Mouse (Mus musculus) heart, embryonic 12.5 days (tissue): ENCODE results near the gene Rps6ka5. TPM values are rescaled to one million over a fixed set of nuclear protein-coding genes. Genes with fewer than 3 reads are reported as not detected.

Source experiments
- ATAC-seq: fragments of 200-750 bp; cut with Nextera tagmentation; 2 replicates; pipeline ENCODE4 v1.8.0; 2017; ENCODE audit warnings: moderate TSS enrichment, moderate library complexity; ENCODE audit not compliant: insufficient number of reproducible peaks, low FRiP score
- H3K27ac ChIP-seq: fragments of 300-500 bp; sonication (generic); 2 replicates; pipeline ENCODE4 v1.5.1; 2016; ENCODE audit warnings: mild to moderate bottlenecking, moderate library complexity; ENCODE audit not compliant: poor library complexity, severe bottlenecking
- H3K27me3 ChIP-seq: fragments of 300-500 bp; sonication (generic); replicated peaks from 2 replicates; pipeline ENCODE4 v1.6.1; 2016; ENCODE audit warnings: mild to moderate bottlenecking, moderate library complexity
- H3K36me3 ChIP-seq: fragments of 300-500 bp; sonication (generic); 2 replicates; pipeline ENCODE4 v1.6.1; 2016; ENCODE audit warnings: mild to moderate bottlenecking, moderate library complexity
- H3K4me1 ChIP-seq: fragments of 300-500 bp; sonication (generic); replicated peaks from 2 replicates; pipeline ENCODE4 v1.6.1; 2016; ENCODE audit warnings: mild to moderate bottlenecking
- H3K4me2 ChIP-seq: fragments of 300-500 bp; sonication (generic); 2 replicates; pipeline ENCODE4 v1.6.1; 2016; ENCODE audit warnings: mild to moderate bottlenecking, moderate library complexity
- H3K4me3 ChIP-seq: fragments of 300-500 bp; sonication (generic); 2 replicates; pipeline ENCODE4 v1.5.1; 2016; ENCODE audit warnings: mild to moderate bottlenecking
- H3K9ac ChIP-seq: fragments of 300-500 bp; sonication (generic); 2 replicates; pipeline ENCODE4 v1.6.1; 2016; ENCODE audit warnings: mild to moderate bottlenecking, moderate library complexity
- H3K9me3 ChIP-seq: fragments of 300-500 bp; sonication (generic); replicated peaks from 2 replicates; pipeline ENCODE4 v1.6.1; 2016; ENCODE audit warnings: mild to moderate bottlenecking, moderate library complexity
- whole genome bisulfite sequencing: fragments of 180-500 bp; shearing (Covaris S2); methylation state at CpG from one replicate; pipeline ENCODE4 v1.1.7; 2016; 5-methylcytosine and 5-hydroxymethylcytosine counted together
- polyA plus RNA-seq: library from polyadenylated mRNA; unstranded; fragments of >200 nt; fragmentation: Nextera tagmentation; extraction: Ambion mirVana; gene quantifications from 2 replicates; pipeline ENCODE4 v1.2.1, GENCODE M21; 2016

Rps6ka5 gene
- polyA plus RNA-seq, 1 experiment from 2014 or later, result 5.4 TPM

DNA sequence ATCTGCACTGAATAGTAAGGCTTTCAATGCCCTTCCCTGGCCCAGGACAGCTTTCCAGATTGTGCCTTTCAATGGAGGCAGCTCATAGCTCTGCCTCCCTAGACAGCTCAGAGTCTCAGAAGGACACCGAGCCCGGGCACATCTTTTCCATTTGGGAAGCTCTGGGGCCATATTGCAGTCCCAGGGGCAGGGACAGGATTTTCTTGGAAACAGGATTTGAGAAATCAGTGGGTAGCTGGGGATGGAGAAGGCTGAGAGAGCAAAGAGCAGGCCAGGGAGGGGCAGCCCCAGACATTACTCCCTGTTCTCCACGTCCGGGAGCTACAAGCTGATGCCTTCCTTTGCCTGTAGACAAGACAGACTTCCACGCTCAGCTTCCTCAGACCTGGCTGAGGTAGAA is 197.1 kb downstream of the Rps6ka5 start:
- no peak overlapping the region for H3K4me2 ChIP-seq
- no peaks in the 10 kb centered on the region for H3K9me3 ChIP-seq
- WGBS, result 76% methylated on average over 5 of the region's 5 CpGs
- H3K4me3 ChIP-seq, result no peak overlapping the region
- ATAC-seq, result no peak
- H3K27me3 ChIP-seq, result no peaks in the 10 kb centered on the region
- H3K4me1 ChIP-seq, result peaks cover 63% of the 10 kb centered on the region
- H3K36me3 ChIP-seq, result no peaks in the 10 kb centered on the region
- H3K27ac ChIP-seq, result peak overlapping the region; percentile 79
- no peak overlapping the region for H3K9ac ChIP-seq

DNA sequence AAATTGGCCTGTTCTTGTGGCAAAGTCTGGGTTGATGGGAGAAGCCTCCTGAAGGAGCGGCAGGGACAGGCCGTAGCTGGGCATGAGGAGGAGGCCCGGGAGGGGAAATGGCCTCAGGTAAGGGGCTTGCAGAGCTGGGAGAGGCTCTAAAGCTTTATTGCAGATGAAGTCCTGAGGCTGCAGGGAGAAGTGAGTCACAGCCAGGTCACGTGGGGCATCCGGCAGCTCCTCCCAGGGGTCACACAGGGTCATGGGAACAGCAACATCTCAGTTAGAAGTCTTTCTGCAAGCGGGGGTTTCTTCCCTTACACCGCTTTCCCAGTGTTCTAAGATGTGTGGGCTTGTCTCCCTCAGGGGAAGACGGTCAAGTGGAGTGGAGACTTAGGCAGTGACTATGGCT is 197.6 kb downstream of the Rps6ka5 start:
- peak overlapping the region; percentile 79 for H3K27ac ChIP-seq
- no peaks in the 10 kb centered on the region for H3K9me3 ChIP-seq
- no peaks in the 10 kb centered on the region for H3K36me3 ChIP-seq
- H3K4me3 ChIP-seq, result no peak overlapping the region
- H3K27me3 ChIP-seq, result no peaks in the 10 kb centered on the region
- no peak overlapping the region for H3K4me2 ChIP-seq
- 37% methylated on average over 8 of the region's 8 CpGs for WGBS
- peak; percentile 30 for ATAC-seq
- H3K9ac ChIP-seq, result 0 out of 2 replicates have a peak overlapping the region, but pooled peaks have one; percentile 6
- H3K4me1 ChIP-seq, result peaks cover 58% of the 10 kb centered on the region

GRCm38 (mm10) chr12:100528246-100528645 is 198.5 kb downstream of the Rps6ka5 start:
- Histone ChIP-seq H3K9ac (peak overlapping the region; percentile 31; the same call in 1 of the 2 replicates), H3K36me3 (no peaks in the 10 kb centered on the region), H3K27me3 (no peaks in the 10 kb centered on the region), H3K4me3 (no peak overlapping the region), H3K4me2 (peak overlapping the region; percentile 59; the same call in 1 of the 2 replicates), H3K4me1 (peaks cover 50% of the 10 kb centered on the region), H3K9me3 (no peaks in the 10 kb centered on the region), H3K27ac (peak overlapping the region; percentile 79)
- no peak for ATAC-seq
- WGBS, result 39% methylated on average over 3 of the region's 3 CpGs

GRCm38 (mm10) chr12:100527753-100528152 is 199.0 kb downstream of the Rps6ka5 start:
- Histone ChIP-seq H3K9ac (peak overlapping the region; percentile 31; the same call in 1 of the 2 replicates), H3K27ac (peak overlapping the region; percentile 79; the same call in 1 of the 2 replicates), H3K27me3 (no peaks in the 10 kb centered on the region), H3K9me3 (no peaks in the 10 kb centered on the region), H3K4me1 (peaks cover 45% of the 10 kb centered on the region), H3K4me2 (peak overlapping the region; percentile 59), H3K4me3 (peak overlapping the region; percentile 20; the same call in 1 of the 2 replicates), H3K36me3 (no peaks in the 10 kb centered on the region)
- WGBS, result 9% methylated on average over 9 of the region's 9 CpGs
- ATAC-seq, result peak; percentile 91

DNA sequence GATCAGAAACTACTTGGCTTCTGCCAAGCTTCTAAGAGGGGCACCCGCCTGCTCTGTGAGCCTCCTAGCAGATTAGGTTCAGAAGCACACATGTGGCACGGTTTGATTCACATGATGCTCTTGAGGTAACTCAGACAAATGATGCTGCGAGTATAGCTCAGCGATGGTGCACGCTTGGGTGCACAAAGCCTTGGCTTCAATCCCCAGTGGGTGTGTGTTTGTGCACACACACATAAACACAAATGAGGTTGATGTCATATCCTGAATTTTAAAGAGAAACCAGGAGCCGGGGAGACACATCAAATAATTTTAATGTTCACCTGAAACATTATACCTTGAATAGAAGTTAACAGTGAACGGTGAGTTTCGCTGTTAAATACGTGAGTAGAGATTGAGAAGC is 199.5 kb downstream of the Rps6ka5 start:
- peak overlapping the region; percentile 54; the same call in 1 of the 2 replicates for H3K27ac ChIP-seq
- no peak for ATAC-seq
- 78% methylated on average over 9 of the region's 9 CpGs for WGBS
- H3K9me3 ChIP-seq, result no peaks in the 10 kb centered on the region
- no peaks in the 10 kb centered on the region for H3K36me3 ChIP-seq
- H3K4me1 ChIP-seq, result peaks cover 41% of the 10 kb centered on the region
- H3K4me3 ChIP-seq, result peak overlapping the region; percentile 20; the same call in 1 of the 2 replicates
- no peak overlapping the region for H3K9ac ChIP-seq
- no peaks in the 10 kb centered on the region for H3K27me3 ChIP-seq
- peak overlapping the region; percentile 59 for H3K4me2 ChIP-seq

DNA sequence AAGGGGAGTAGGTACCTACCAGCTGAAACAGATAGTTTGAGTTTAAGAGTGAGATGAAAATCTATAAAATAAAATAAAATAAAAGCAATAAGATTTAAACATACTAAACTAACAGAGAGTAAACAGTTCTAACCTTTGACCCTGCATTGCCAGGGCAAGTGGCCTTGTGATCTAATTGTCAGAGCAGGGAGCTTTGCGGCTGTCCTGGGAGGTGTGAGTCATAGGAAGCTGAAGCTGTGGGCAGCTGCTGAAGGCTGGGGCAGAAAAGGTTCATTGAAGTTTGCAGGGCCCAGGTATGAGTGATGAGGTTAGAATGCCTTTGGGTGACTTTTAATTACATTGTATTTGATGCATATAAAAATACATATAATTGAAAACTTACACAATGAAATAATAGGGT is 200.8 kb downstream of the Rps6ka5 start:
- 40% methylated on average over 1 of the region's 1 CpGs for WGBS
- Histone ChIP-seq H3K4me3 (no peak overlapping the region), H3K9ac (no peak overlapping the region), H3K27me3 (no peaks in the 10 kb centered on the region), H3K27ac (no peak overlapping the region), H3K36me3 (no peaks in the 10 kb centered on the region), H3K4me2 (no peak overlapping the region), H3K9me3 (no peaks in the 10 kb centered on the region), H3K4me1 (peaks cover 36% of the 10 kb centered on the region)
- no peak for ATAC-seq

GRCm38 (mm10) chr12:100520794-100521186 is 206.0 kb downstream of the Rps6ka5 start, which contains the start of gene Ttc7b:
Gene Ttc7b (minus strand): TSS chr12:100520826.
- 9% methylated on average over 40 of the region's 42 CpGs for WGBS
- H3K9me3 ChIP-seq, result no peaks in the 10 kb centered on the region
- peak within 1 kb of the TSS; percentile 80 for H3K27ac ChIP-seq
- peak within 1 kb of the TSS; percentile 92 for H3K9ac ChIP-seq
- no peaks in the 10 kb centered on the region for H3K27me3 ChIP-seq
- H3K4me1 ChIP-seq, result peaks cover 34% of the 10 kb centered on the region
- H3K4me3 ChIP-seq, result peak within 1 kb of the TSS; percentile 82
- peak within 1 kb of the TSS; percentile 89 for H3K4me2 ChIP-seq
- peak; percentile 83 for ATAC-seq
- no peaks in the 10 kb centered on the region for H3K36me3 ChIP-seq

- Histone ChIP-seq H3K27me3 (no peaks in the 10 kb centered on the region), H3K9ac (peak overlapping the region; percentile 92), H3K9me3 (no peaks in the 10 kb centered on the region), H3K27ac (peak overlapping the region; percentile 80), H3K36me3 (no peaks in the 10 kb centered on the region), H3K4me2 (peak overlapping the region; percentile 89), H3K4me1 (peaks cover 34% of the 10 kb centered on the region), H3K4me3 (peak overlapping the region; percentile 82)
- peak; percentile 78 for ATAC-seq
- WGBS, result 6% methylated on average over 75 of the region's 76 CpGs
These were observed 206.5 kb downstream of the Rps6ka5 start for GRCm38 (mm10) chr12:100520077-100520793.

DNA sequence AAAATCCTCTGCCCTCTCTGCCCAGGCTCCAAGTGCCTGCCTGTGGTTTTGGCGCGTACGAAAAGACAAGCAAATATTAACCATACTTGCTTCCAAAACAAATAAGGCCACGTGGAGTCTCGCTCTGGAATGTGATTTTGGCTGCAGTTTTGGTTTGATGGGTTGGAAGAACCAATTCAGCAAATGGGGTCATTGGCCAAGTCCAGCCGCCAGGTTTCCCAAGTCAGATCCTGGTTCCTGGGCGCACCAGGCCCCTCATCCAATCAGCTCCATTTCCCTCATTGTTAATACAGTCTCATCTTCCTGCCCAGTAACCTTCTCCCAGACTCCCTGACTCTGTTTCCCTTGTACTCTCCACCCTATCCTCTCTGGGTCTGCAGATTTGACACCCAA is 207.1 kb downstream of the Rps6ka5 start:
- H3K9me3 ChIP-seq, result no peaks in the 10 kb centered on the region
- H3K4me2 ChIP-seq, result peak overlapping the region; percentile 89
- H3K9ac ChIP-seq, result peak overlapping the region; percentile 92
- H3K4me1 ChIP-seq, result peaks cover 34% of the 10 kb centered on the region
- no peaks in the 10 kb centered on the region for H3K36me3 ChIP-seq
- H3K27me3 ChIP-seq, result no peaks in the 10 kb centered on the region
- peak overlapping the region; percentile 82 for H3K4me3 ChIP-seq
- no peak for ATAC-seq
- WGBS, result 54% methylated on average over 7 of the region's 7 CpGs
- no peak overlapping the region for H3K27ac ChIP-seq

GRCm38 (mm10) chr12:100517371-100517770 is 209.4 kb downstream of the Rps6ka5 start:
- WGBS, result 73% methylated on average over 9 of the region's 9 CpGs
- Histone ChIP-seq H3K9ac (no peak overlapping the region), H3K36me3 (peaks cover 3% of the 10 kb centered on the region), H3K4me2 (no peak overlapping the region), H3K4me3 (no peak overlapping the region), H3K9me3 (no peaks in the 10 kb centered on the region), H3K27me3 (no peaks in the 10 kb centered on the region), H3K27ac (no peak overlapping the region), H3K4me1 (peaks cover 45% of the 10 kb centered on the region)
- ATAC-seq, result no peak

DNA sequence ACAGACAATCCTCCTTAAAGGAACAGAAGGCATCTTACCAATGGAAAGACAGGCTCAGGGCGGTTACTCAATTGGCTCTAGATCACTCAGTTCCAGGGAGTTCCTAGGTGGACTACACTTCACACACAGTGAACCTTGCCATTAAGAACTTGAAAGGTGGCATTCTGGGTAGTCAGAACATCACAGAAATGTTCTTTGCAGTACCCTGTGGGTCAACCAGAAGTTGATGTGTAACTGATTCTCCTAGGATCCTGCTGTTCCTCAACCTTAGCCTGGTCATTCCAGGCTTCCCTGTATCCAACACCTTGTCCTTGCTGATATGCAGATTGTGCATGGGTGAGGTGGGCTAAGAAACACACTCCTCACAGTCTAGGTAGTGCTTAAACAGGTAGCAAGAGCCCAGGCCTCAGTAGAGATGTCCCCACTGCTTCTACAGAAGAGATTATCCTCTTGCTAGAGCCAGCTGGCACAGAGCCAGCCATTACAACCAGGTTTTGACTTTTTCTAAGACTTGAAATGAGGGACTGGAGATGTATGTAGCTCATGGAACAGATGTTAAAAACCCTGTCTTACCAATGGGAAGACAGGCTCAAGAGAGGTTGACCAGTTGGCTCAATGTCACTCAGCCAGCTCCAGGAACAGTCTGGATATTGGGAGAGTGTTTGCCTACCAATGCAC is 210.5 kb downstream of the Rps6ka5 start:
- H3K27me3 ChIP-seq, result no peaks in the 10 kb centered on the region
- no peaks in the 10 kb centered on the region for H3K9me3 ChIP-seq
- no peak overlapping the region for H3K27ac ChIP-seq
- no peak overlapping the region for H3K4me2 ChIP-seq
- WGBS, result 93% methylated on average over 1 of the region's 1 CpGs
- no peak for ATAC-seq
- H3K9ac ChIP-seq, result no peak overlapping the region
- no peak overlapping the region for H3K4me3 ChIP-seq
- peaks cover 12% of the 10 kb centered on the region for H3K36me3 ChIP-seq
- H3K4me1 ChIP-seq, result peaks cover 47% of the 10 kb centered on the region
